Mouse (Mus musculus) MEL (cell line): Measurements from ENCODE around the gene Tspan14. TPM values are rescaled to one million over a fixed set of nuclear protein-coding genes. Genes with fewer than 3 reads are reported as not detected.

Experiments
- DNase-seq: peaks from one replicate; pipeline ENCODE4 v3.0.0; 2011; ENCODE audit warnings: low read depth, low spot score
- H3K27ac ChIP-seq: 2 replicates; pipeline ENCODE4 v1.5.1; 2012; ENCODE audit warnings: low read depth, mild to moderate bottlenecking, control low read depth, low read length, moderate library complexity; ENCODE audit not compliant: control insufficient read depth
- H3K27me3 ChIP-seq, 2 experiments: fragments of 150-350 bp in 1 of 2; sonication (generic) in 1 of 2; 2 replicates each; pipeline ENCODE4 v1.6.1; 2012; ENCODE audit warnings: low read length in 2 of 2, mild to moderate bottlenecking in 2 of 2, improper control_type of control experiment in 1 of 2, moderate library complexity in 1 of 2; ENCODE audit not compliant: insufficient read depth in 2 of 2, control insufficient read depth in 1 of 2
- H3K36me3 ChIP-seq, 2 experiments: 2 replicates each; pipeline ENCODE4 v1.6.1; 2012 to 2014; ENCODE audit warnings: low read length in 2 of 2, improper control_type of control experiment in 1 of 2, inconsistent platforms in 1 of 2, mild to moderate bottlenecking in 1 of 2; ENCODE audit not compliant: insufficient read depth in 2 of 2, control insufficient read depth in 1 of 2
- H3K4me1 ChIP-seq, 2 experiments: fragments of 150-350 bp in 1 of 2; sonication (generic) in 1 of 2; 2 replicates each; pipeline ENCODE4 v1.6.1; 2012; ENCODE audit warnings: low read length in 2 of 2, improper control_type of control experiment in 1 of 2, mild to moderate bottlenecking in 1 of 2; ENCODE audit not compliant: insufficient read depth in 2 of 2, control insufficient read depth in 1 of 2
- H3K4me3 ChIP-seq, 2 experiments: fragments of 150-350 bp in 1 of 2; sonication (generic) in 1 of 2; 2 replicates each; pipeline ENCODE4 v1.5.1; 2012; ENCODE audit warnings: low read depth in 2 of 2, low read length in 2 of 2, mild to moderate bottlenecking in 2 of 2, moderate library complexity in 2 of 2, control low read depth in 1 of 2, improper control_type of control experiment in 1 of 2; ENCODE audit not compliant: control insufficient read depth in 1 of 2, insufficient read depth in 1 of 2
- H3K79me2 ChIP-seq: 2 replicates; pipeline ENCODE4 v1.6.1; 2012; ENCODE audit warnings: mild to moderate bottlenecking, low read length, moderate library complexity; ENCODE audit not compliant: control insufficient read depth, poor library complexity, insufficient read depth
- H3K9ac ChIP-seq: 2 replicates; pipeline ENCODE4 v1.6.1; 2012; ENCODE audit warnings: low read depth, mild to moderate bottlenecking, control low read depth, low read length, moderate library complexity; ENCODE audit not compliant: control insufficient read depth, poor library complexity, severe bottlenecking
- H3K9me3 ChIP-seq: fragments of 150-350 bp; sonication (generic); replicated peaks from 2 replicates; pipeline ENCODE4 v1.6.1; 2012; ENCODE audit warnings: mild to moderate bottlenecking, low read length, improper control_type of control experiment, moderate library complexity; ENCODE audit not compliant: insufficient read depth
- CHD2 ChIP-seq: IDR thresholded peaks from 2 replicates; pipeline ENCODE4 v1.6.1; 2011; ENCODE audit warnings: low read length, improper control_type of control experiment
- GATA1 ChIP-seq: IDR thresholded peaks from 2 replicates; pipeline ENCODE4 v1.6.1; 2011; ENCODE audit warnings: low read depth, low read length, improper control_type of control experiment
- HCFC1 ChIP-seq: IDR thresholded peaks from 2 replicates; pipeline ENCODE4 v1.6.1; 2012; ENCODE audit warnings: low read depth, mild to moderate bottlenecking, inconsistent platforms, low read length, improper control_type of control experiment, moderate library complexity
- JUND ChIP-seq: IDR thresholded peaks from 2 replicates; pipeline ENCODE4 v1.6.1; 2011; ENCODE audit warnings: low read depth, mild to moderate bottlenecking, improper control_type of control experiment, low read length
- MAX ChIP-seq: IDR thresholded peaks from 2 replicates; pipeline ENCODE4 v1.6.1; 2011; ENCODE audit warnings: low read length, improper control_type of control experiment
- MAZ ChIP-seq: IDR thresholded peaks from 2 replicates; pipeline ENCODE4 v1.6.1; 2012; ENCODE audit warnings: low read depth, mild to moderate bottlenecking, inconsistent platforms, low read length, improper control_type of control experiment
- MEF2A ChIP-seq: IDR thresholded peaks from 2 replicates; pipeline ENCODE4 v1.6.1; 2014; ENCODE audit warnings: low read depth, mild to moderate bottlenecking, inconsistent platforms, low read length, improper control_type of control experiment; ENCODE audit not compliant: poor library complexity, insufficient replicate concordance, severe bottlenecking; ENCODE audit errors: extremely low read depth
- MYB ChIP-seq: IDR thresholded peaks from 2 replicates; pipeline ENCODE4 v1.6.1; 2011; ENCODE audit warnings: mild to moderate bottlenecking, low read depth, low read length, improper control_type of control experiment
- POLR2A ChIP-seq, 2 experiments: IDR thresholded peaks; 2 replicates each; pipeline ENCODE4 v1.6.1; 2011 to 2012; ENCODE audit warnings: low read length in 2 of 2, mild to moderate bottlenecking in 2 of 2, control low read depth in 1 of 2, improper control_type of control experiment in 1 of 2, low read depth in 1 of 2, moderate library complexity in 1 of 2; ENCODE audit not compliant: control insufficient read depth in 1 of 2, insufficient read depth in 1 of 2, poor library complexity in 1 of 2
- POLR2AphosphoS2 ChIP-seq: IDR thresholded peaks from 2 replicates; pipeline ENCODE4 v1.6.1; 2011; ENCODE audit warnings: low read length, improper control_type of control experiment
- POLR2AphosphoS5 ChIP-seq: IDR thresholded peaks from 2 replicates; pipeline ENCODE4 v1.6.1; 2012; ENCODE audit warnings: low read depth, borderline replicate concordance, mild to moderate bottlenecking, inconsistent platforms, low read length, moderate library complexity, mixed read lengths
- RAD21 ChIP-seq: IDR thresholded peaks from 2 replicates; pipeline ENCODE4 v1.6.1; 2011; ENCODE audit warnings: mild to moderate bottlenecking, low read depth, low read length, improper control_type of control experiment
- RCOR1 ChIP-seq: IDR thresholded peaks from 2 replicates; pipeline ENCODE4 v1.6.1; 2012; ENCODE audit warnings: low read depth, mild to moderate bottlenecking, inconsistent platforms, low read length, improper control_type of control experiment
- SIN3A ChIP-seq: IDR thresholded peaks from 2 replicates; pipeline ENCODE4 v1.6.1; 2012; ENCODE audit warnings: low read length, improper control_type of control experiment, inconsistent platforms
- TAL1 ChIP-seq: IDR thresholded peaks from 2 replicates; pipeline ENCODE4 v1.6.1; 2012; ENCODE audit warnings: mild to moderate bottlenecking, inconsistent platforms, low read length, moderate library complexity, mixed read lengths
- TBP ChIP-seq: IDR thresholded peaks from 2 replicates; pipeline ENCODE4 v1.8.0; 2011; ENCODE audit warnings: low read depth, low read length, improper control_type of control experiment
- UBTF ChIP-seq: IDR thresholded peaks from 2 replicates; pipeline ENCODE4 v1.6.1; 2012; ENCODE audit warnings: low read depth, mild to moderate bottlenecking, inconsistent platforms, low read length, improper control_type of control experiment, moderate library complexity, borderline replicate concordance; ENCODE audit not compliant: insufficient read depth
- USF1 ChIP-seq: IDR thresholded peaks from 2 replicates; pipeline ENCODE4 v1.6.1; 2014; ENCODE audit warnings: low read depth, mild to moderate bottlenecking, inconsistent platforms, low read length, improper control_type of control experiment, moderate library complexity
- USF2 ChIP-seq, 2 experiments: IDR thresholded peaks; 2 replicates each; pipeline ENCODE4 v1.6.1; 2011 to 2012; ENCODE audit warnings: improper control_type of control experiment in 2 of 2, low read length in 2 of 2, borderline replicate concordance in 1 of 2, inconsistent platforms in 1 of 2, low read depth in 1 of 2, mild to moderate bottlenecking in 1 of 2; ENCODE audit not compliant: insufficient read depth in 1 of 2
- ZKSCAN1 ChIP-seq: IDR thresholded peaks from 2 replicates; pipeline ENCODE4 v1.6.1; 2012; ENCODE audit warnings: low read depth, mild to moderate bottlenecking, inconsistent platforms, low read length, improper control_type of control experiment, moderate library complexity
- polyA plus RNA-seq, 2 experiments: library from polyadenylated mRNA; stranded (reverse) in 1 of 2; unstranded in 1 of 2; fragments of >175 nt in 1 of 2; fragments of >200 nt in 1 of 2; gene quantifications; 2 replicates each; pipeline versions ENCODE4 v1.2.1 to v1.2.4; 2012; ENCODE audit warnings: low replicate concordance in 2 of 2, low read depth in 1 of 2; ENCODE audit not compliant: insufficient read length in 2 of 2, insufficient read depth in 1 of 2, missing spikeins in 1 of 2
- total RNA-seq: library from RNA; depleted of rRNA; stranded (reverse); fragments of 300-350 nt; gene quantifications from 2 replicates; pipeline ENCODE4 v1.2.3, GENCODE M21; 2012

Tspan14 gene
- total and polyA plus RNA-seq, 3 experiments = 24.8 to 29.9 TPM; not detected in 1

DNA sequence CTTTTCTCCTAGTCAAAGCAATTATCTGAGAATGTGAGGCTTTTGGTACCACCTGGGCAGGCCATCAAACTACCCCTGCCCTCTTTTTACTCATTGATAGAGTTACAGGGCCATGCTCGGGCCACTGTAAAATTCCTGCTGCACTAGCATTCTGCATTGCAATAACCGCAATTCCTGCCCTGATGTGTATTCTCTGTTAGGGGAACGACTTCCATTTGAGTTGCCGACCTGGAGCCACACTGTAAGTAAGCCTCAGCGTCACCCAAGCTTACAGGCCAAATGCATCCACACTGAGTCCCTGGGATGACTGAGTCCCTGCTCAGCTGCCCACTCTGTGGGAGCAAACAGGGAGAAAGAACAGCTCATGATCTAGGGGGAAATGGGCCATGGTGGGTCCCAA, 35.0 kb upstream of the Tspan14 start:
- TF ChIP-seq TBP (no peak), RCOR1 (no peak)
- TF ChIP-seq, all 39 proteins: peak for 0
- Histone ChIP-seq H3K36me3 (peaks cover 0 to 4% of the 10 kb centered on the region in 2 experiments; a peak in 2 of 4 replicates), H3K27me3 (no peaks in the 10 kb centered on the region)

DNA sequence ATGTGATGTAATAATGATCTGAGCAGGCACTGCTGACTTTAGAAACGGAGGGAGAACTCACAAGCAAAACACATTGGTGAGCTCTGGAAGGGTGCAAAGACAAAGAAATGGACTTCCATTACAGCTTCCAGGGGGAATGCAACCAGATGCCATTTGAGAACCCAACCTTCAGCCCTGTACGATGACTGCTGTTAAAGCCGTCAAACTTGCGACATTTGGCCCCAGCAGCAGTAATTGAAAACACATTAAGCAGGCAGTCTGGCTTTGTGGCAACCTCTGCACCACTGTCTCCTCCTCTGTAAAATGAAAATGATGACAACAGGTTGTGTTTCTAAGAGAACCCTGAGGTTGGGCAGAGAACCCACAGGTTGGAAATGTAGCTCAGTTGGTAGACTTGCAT, 34.2 kb upstream of the Tspan14 start:
- H3K4me1 ChIP-seq = no peaks in the 10 kb centered on the region; a peak in 1 of 4 replicates
- no peak for TF ChIP-seq HCFC1
- no peak for TF ChIP-seq UBTF
- TF ChIP-seq USF2 (IDR thresholded peaks at IDR 0.05; ENCODE audit: borderline replicate concordance in 1 of 2, insufficient read depth in 1 of 2, low read depth in 1 of 2, low read length in 2 of 2) = no peak
- no peak for TF ChIP-seq ZKSCAN1
- no peak for TF ChIP-seq CHD2
- no peak for TF ChIP-seq GATA1
- TF ChIP-seq POLR2AphosphoS5 = no peak
- TF ChIP-seq MAX = no peak
- no peak for TF ChIP-seq USF1
- TF ChIP-seq MEF2A = no peak
- no peak for TF ChIP-seq SIN3A
- TF ChIP-seq TAL1 = no peak
- TF ChIP-seq RAD21 = no peak
- no peak for TF ChIP-seq POLR2A (IDR thresholded peaks at IDR 0.05; ENCODE audit: control insufficient read depth in 1 of 2, insufficient read depth in 1 of 2, low read depth in 1 of 2, low read length in 2 of 2, poor library complexity in 1 of 2)
- no peak for TF ChIP-seq MAZ
- TF ChIP-seq MYB = no peak
- no peak for TF ChIP-seq POLR2AphosphoS2
- TF ChIP-seq JUND = no peak
- TF ChIP-seq RCOR1 = no peak
- H3K36me3 ChIP-seq = no peaks in the 10 kb centered on the region
- no peak for DNase-seq
- no peak overlapping the region for H3K27ac ChIP-seq
- H3K4me3 ChIP-seq = no peak overlapping the region
- H3K9me3 ChIP-seq = no peaks in the 10 kb centered on the region
- no peaks in the 10 kb centered on the region for H3K27me3 ChIP-seq
- H3K9ac ChIP-seq = no peak overlapping the region
- H3K79me2 ChIP-seq = no peaks in the 10 kb centered on the region

More for the DNA sequence above, 35.0 kb upstream of the Tspan14 start:
- Histone ChIP-seq H3K4me1 (peaks cover 1 to 7% of the 10 kb centered on the region in 2 experiments; a peak in 2 of 4 replicates), H3K27ac (no peak overlapping the region), H3K79me2 (no peaks in the 10 kb centered on the region), H3K9ac (no peak overlapping the region), H3K9me3 (no peaks in the 10 kb centered on the region), H3K4me3 (no peak overlapping the region)
- no peak for DNase-seq
